8 mouse cellular contexts compared by ENCODE assay signal in genomic region chr2:174127376-174127713, GRCm38 (mm10). TPM values are rescaled to one million over a fixed set of nuclear protein-coding genes. Genes with fewer than 3 reads are reported as not detected.
A peak's percentile ranks its signal among the peaks of the same experiment; 100 is the strongest.
DNase-seq lines count a peak whose midpoint lies in the region; ATAC-seq lines count a peak whose summit lies in the region.
"Had no signal": no experiment of that assay in that cellular context is flagged by ENCODE, and none has a peak within 500 bp of the region (broad histone marks: within the 10 kb centered on the region; RNA-seq: fewer than 3 reads in every experiment).

No protein-coding gene starts in this region.

- 30% methylated on average over 6 of the region's 6 CpGs for WGBS in lung, embryonic 15.5 days
- 17% methylated on average over 6 of the region's 6 CpGs for WGBS in forebrain, embryonic 16.5 days
- 23% methylated on average over 6 of the region's 6 CpGs for WGBS in limb, embryonic 11.5 days
- WGBS in stomach, embryonic 16.5 days = 34% methylated on average over 6 of the region's 6 CpGs

- no peak for DNase-seq in lung, postnatal 4 days
- DNase-seq in limb, embryonic 11.5 days (ENCODE audit: low spot score) = no peak
- DNase-seq in T-cell, adult 2 months (ENCODE audit: low spot score) = no peak
- no peak for DNase-seq in left cerebral cortex, adult 11 months (ENCODE audit: low spot score)

- H3K27me3 ChIP-seq in lung, embryonic 15.5 days = no peaks in the 10 kb centered on the region
- no peaks in the 10 kb centered on the region for H3K27me3 ChIP-seq in forebrain, embryonic 16.5 days (replicated peaks; ENCODE audit: control insufficient read depth, insufficient read depth, low read length)
- H3K27me3 ChIP-seq in limb, embryonic 11.5 days (ENCODE audit: control insufficient read depth, insufficient read depth, low read length) = no peaks in the 10 kb centered on the region
- no peaks in the 10 kb centered on the region for H3K27me3 ChIP-seq in stomach, embryonic 16.5 days (ENCODE audit: control insufficient read depth, insufficient read depth, low read length)

- H3K9me3 ChIP-seq in lung, embryonic 15.5 days = no peaks in the 10 kb centered on the region
- H3K9me3 ChIP-seq in forebrain, embryonic 16.5 days (ENCODE audit: control insufficient read depth, low read length) = no peaks in the 10 kb centered on the region
- peaks cover 6% of the 10 kb centered on the region for H3K9me3 ChIP-seq in limb, embryonic 11.5 days (ENCODE audit: control insufficient read depth, low read length)
- H3K9me3 ChIP-seq in stomach, embryonic 16.5 days (replicated peaks; ENCODE audit: control insufficient read depth, low read length) = peaks cover 19% of the 10 kb centered on the region

- no peak overlapping the region for H3K9ac ChIP-seq in lung, embryonic 15.5 days
- no peak overlapping the region for H3K9ac ChIP-seq in forebrain, embryonic 16.5 days (replicated peaks; ENCODE audit: low read depth, low read length)
- no peak overlapping the region for H3K9ac ChIP-seq in limb, embryonic 11.5 days (ENCODE audit: low read length)
- peak overlapping the region; percentile 23; the same call in 1 of the 2 replicates for H3K9ac ChIP-seq in stomach, embryonic 16.5 days (ENCODE audit: low read length)

- peaks cover 20% of the 10 kb centered on the region; the same call in 1 of the 2 replicates for H3K36me3 ChIP-seq in lung, embryonic 15.5 days
- no peaks in the 10 kb centered on the region; the same call in 1 of the 2 replicates for H3K36me3 ChIP-seq in forebrain, embryonic 16.5 days (ENCODE audit: control insufficient read depth, insufficient read depth)
- peaks cover 10% of the 10 kb centered on the region; the same call in 1 of the 2 replicates for H3K36me3 ChIP-seq in limb, embryonic 11.5 days (ENCODE audit: control insufficient read depth, insufficient read depth, low read length)
- peaks cover 17% of the 10 kb centered on the region for H3K36me3 ChIP-seq in stomach, embryonic 16.5 days (ENCODE audit: control insufficient read depth, insufficient read depth, low read length)

- ATAC-seq in lung, embryonic 15.5 days (ENCODE audit: borderline replicate concordance, extremely low read depth, low FRiP score, low TSS enrichment) = no peak
- ATAC-seq in forebrain, embryonic 16.5 days = peak; percentile 18; the same call in 1 of the 2 replicates
- peak; percentile 7; the same call in 1 of the 2 replicates for ATAC-seq in limb, embryonic 11.5 days (ENCODE audit: insufficient number of reproducible peaks, low FRiP score, low TSS enrichment, low read depth)
- no peak for ATAC-seq in stomach, embryonic 16.5 days (ENCODE audit: insufficient read depth, low FRiP score)

- no peak overlapping the region for H3K4me3 ChIP-seq in lung, embryonic 15.5 days
- no peak overlapping the region for H3K4me3 ChIP-seq in forebrain, embryonic 16.5 days (replicated peaks; ENCODE audit: low read length)
- H3K4me3 ChIP-seq in limb, embryonic 11.5 days (ENCODE audit: low read depth, low read length) = no peak overlapping the region
- H3K4me3 ChIP-seq in stomach, embryonic 16.5 days (replicated peaks; ENCODE audit: low read length) = no peak overlapping the region

- peaks cover 10% of the 10 kb centered on the region; the same call in 1 of the 2 replicates for H3K4me1 ChIP-seq in lung, embryonic 15.5 days
- peaks cover 13% of the 10 kb centered on the region for H3K4me1 ChIP-seq in forebrain, embryonic 16.5 days (replicated peaks; ENCODE audit: control insufficient read depth, insufficient read depth, low read length)
- peaks cover 8% of the 10 kb centered on the region for H3K4me1 ChIP-seq in limb, embryonic 11.5 days (ENCODE audit: control insufficient read depth, insufficient read depth, low read length)
- H3K4me1 ChIP-seq in stomach, embryonic 16.5 days (ENCODE audit: control insufficient read depth, insufficient read depth, low read length) = peaks cover 7% of the 10 kb centered on the region; the same call in 1 of the 2 replicates

- H3K4me2 ChIP-seq in lung, embryonic 15.5 days = 0 out of 2 replicates have a peak overlapping the region, but pooled peaks have one; percentile 24
- H3K4me2 ChIP-seq in forebrain, embryonic 16.5 days (ENCODE audit: low read length) = peak overlapping the region; percentile 36
- H3K4me2 ChIP-seq in limb, embryonic 11.5 days (ENCODE audit: low read depth, severe bottlenecking) = peak overlapping the region; percentile 35
- H3K4me2 ChIP-seq in stomach, embryonic 16.5 days (ENCODE audit: low read depth, low read length) = peak overlapping the region; percentile 25; the same call in 1 of the 2 replicates

- no peak overlapping the region for H3K27ac ChIP-seq in lung, embryonic 15.5 days
- no peak overlapping the region for H3K27ac ChIP-seq in forebrain, embryonic 16.5 days (ENCODE audit: low read length)
- 0 out of 2 replicates have a peak overlapping the region, but pooled peaks have one; percentile 3 for H3K27ac ChIP-seq in limb, embryonic 11.5 days (replicated peaks; ENCODE audit: low read depth, low read length)
- H3K27ac ChIP-seq in stomach, embryonic 16.5 days (ENCODE audit: low read length) = no peak overlapping the region
- H3K27ac ChIP-seq: macrophage had no signal

RNA-seq across cellular contexts. Expression of gene Npepl1, which starts 17.2 kb away (rescaled TPM):
- polyA plus RNA-seq in lung, embryonic 15.5 days (2015; fragmentation: Nextera tagmentation; extraction: Ambion mirVana) = 66.3 and 66.7 TPM in 2 replicates
- 19.3 and 21.7 TPM in 2 replicates for polyA plus RNA-seq in forebrain, embryonic 16.5 days (2015; fragmentation: Nextera tagmentation; extraction: Ambion mirVana)
- polyA plus RNA-seq in limb, embryonic 11.5 days (2014; fragmentation: Nextera tagmentation; extraction: Ambion mirVana) = 34.5 and 40.2 TPM in 2 replicates
- polyA plus RNA-seq in stomach, embryonic 16.5 days (2015; fragmentation: Nextera tagmentation; extraction: Ambion mirVana) = 46.9 and 55.1 TPM in 2 replicates

RNA-seq across cellular contexts. Expression of gene Stx16, which starts 51.2 kb away (rescaled TPM):
- 11.2 and 11.9 TPM in 2 replicates for polyA plus RNA-seq in lung, embryonic 15.5 days (2015; fragmentation: Nextera tagmentation; extraction: Ambion mirVana)
- polyA plus RNA-seq in forebrain, embryonic 16.5 days (2015; fragmentation: Nextera tagmentation; extraction: Ambion mirVana) = 16.4 and 21.3 TPM in 2 replicates
- polyA plus RNA-seq in limb, embryonic 11.5 days (2014; fragmentation: Nextera tagmentation; extraction: Ambion mirVana) = 9.0 and 10.1 TPM in 2 replicates
- polyA plus RNA-seq in stomach, embryonic 16.5 days (2015; fragmentation: Nextera tagmentation; extraction: Ambion mirVana) = 12.8 and 14.8 TPM in 2 replicates

Comparison
In these comparisons a context has a peak if more than half of its experiments do, and no peak if none do; other contexts are left out.
1. ATAC-seq: peak in forebrain, embryonic 16.5 days (single experiment) and limb, embryonic 11.5 days (single experiment); none in lung, embryonic 15.5 days (single experiment) and stomach, embryonic 16.5 days (single experiment).
2. Peak in every context shown above with its lines, with median percentiles within 50 percentile points of each other: H3K4me2 ChIP-seq.